Mouse (Mus musculus) midbrain, postnatal 0 days (tissue): Measurements from ENCODE around the gene Abhd16a. TPM values are rescaled to one million over a fixed set of nuclear protein-coding genes. Genes with fewer than 3 reads are reported as not detected.

Experiments used
- ATAC-seq: fragments of 200-750 bp; cut with Nextera tagmentation; 2 replicates; pipeline ENCODE4 v1.8.0; 2017; ENCODE audit warnings: moderate number of reproducible peaks, mild to moderate bottlenecking, moderate TSS enrichment, moderate library complexity; ENCODE audit not compliant: low FRiP score
- DNase-seq: peaks from one replicate; pipeline ENCODE4 v3.0.0-alpha.2; 2015; ENCODE audit warnings: low spot score
- H3K27ac ChIP-seq: fragments of 300-500 bp; sonication (generic); 2 replicates; pipeline ENCODE4 v1.5.1; 2014; ENCODE audit warnings: low read depth, mild to moderate bottlenecking, low read length, mixed read lengths
- H3K27me3 ChIP-seq: fragments of 300-500 bp; sonication (generic); 2 replicates; pipeline ENCODE4 v1.6.1; 2014; ENCODE audit warnings: low read length, control low read depth, mixed read lengths; ENCODE audit not compliant: insufficient read depth
- H3K36me3 ChIP-seq: fragments of 300-500 bp; sonication (generic); 2 replicates; pipeline ENCODE4 v1.6.1; 2014; ENCODE audit warnings: low read length, control low read depth, mixed read lengths; ENCODE audit not compliant: insufficient read depth
- H3K4me1 ChIP-seq: fragments of 300-500 bp; sonication (generic); 2 replicates; pipeline ENCODE4 v1.6.1; 2014; ENCODE audit warnings: mild to moderate bottlenecking, control low read depth, antibody characterized with exemption, low read length, mixed read lengths; ENCODE audit not compliant: insufficient read depth
- H3K4me2 ChIP-seq: fragments of 300-500 bp; sonication (generic); 2 replicates; pipeline ENCODE4 v1.6.1; 2014; ENCODE audit warnings: low read depth, mild to moderate bottlenecking, low read length, mixed read lengths; ENCODE audit not compliant: poor library complexity, severe bottlenecking
- H3K4me3 ChIP-seq: fragments of 300-500 bp; sonication (generic); 2 replicates; pipeline ENCODE4 v1.5.1; 2014; ENCODE audit warnings: low read depth, mild to moderate bottlenecking, low read length, moderate library complexity
- H3K9ac ChIP-seq: fragments of 300-500 bp; sonication (generic); replicated peaks from 2 replicates; pipeline ENCODE4 v1.6.1; 2014; ENCODE audit warnings: mild to moderate bottlenecking, low read length, moderate library complexity, mixed read lengths; ENCODE audit not compliant: poor library complexity, severe bottlenecking
- H3K9me3 ChIP-seq: fragments of 300-500 bp; sonication (generic); 2 replicates; pipeline ENCODE4 v1.6.1; 2016; ENCODE audit warnings: low read length, control low read depth
- CTCF ChIP-seq: IDR thresholded peaks from 2 replicates; pipeline ENCODE4 v1.5.1; 2016; ENCODE audit warnings: antibody characterized with exemption, mild to moderate bottlenecking
- WGBS: fragments of 180-500 bp; shearing (Covaris S2); extraction: QIAGEN DNeasy Blood & Tissue Kit; methylation state at CpG from one replicate; pipeline ENCODE4 v1.1.7; 2014; 5-methylcytosine and 5-hydroxymethylcytosine counted together
- polyA plus RNA-seq: library from polyadenylated mRNA; unstranded; fragments of >200 nt; fragmentation: Nextera tagmentation; extraction: Ambion mirVana; gene quantifications from 2 replicates; pipeline ENCODE4 v1.2.1, GENCODE M21; 2015
- total RNA-seq: library from RNA; depleted of rRNA; stranded (reverse); fragments of >200 nt; gene quantifications from 2 replicates; pipeline ENCODE4 v1.2.3, GENCODE M21; 2014; rRNA removed

Abhd16a gene
- total and polyA plus RNA-seq, 2 experiments from 2014 or later, result 98.9 to 122 TPM

DNA sequence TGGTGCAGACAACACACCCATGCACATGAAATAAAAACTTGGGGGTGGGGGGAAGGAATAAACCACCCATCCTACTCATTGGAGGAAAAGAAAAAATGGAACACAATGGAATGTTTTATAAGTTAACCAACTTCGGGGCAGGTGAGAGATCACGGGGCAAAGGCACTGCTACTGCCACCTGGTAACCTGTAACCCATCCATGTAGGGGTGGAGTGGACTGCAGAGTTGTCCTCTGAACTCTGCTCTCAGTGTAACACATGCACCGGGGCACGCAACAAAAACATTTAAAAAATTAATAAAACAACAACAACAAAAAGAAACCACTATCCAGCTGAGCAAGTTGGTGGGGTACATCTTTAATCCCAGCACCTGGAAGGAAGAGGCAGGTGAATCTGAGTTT is 63.1 kb downstream of the Abhd16a start:
- Histone ChIP-seq H3K36me3 (peaks cover 80% of the 10 kb centered on the region), H3K27ac (no peak overlapping the region), H3K27me3 (no peaks in the 10 kb centered on the region), H3K4me3 (no peak overlapping the region), H3K9ac (no peak overlapping the region), H3K9me3 (no peaks in the 10 kb centered on the region), H3K4me2 (no peak overlapping the region), H3K4me1 (no peaks in the 10 kb centered on the region)
- ATAC-seq, result no peak
- no peak for TF ChIP-seq CTCF
- WGBS, result 95% methylated on average over 4 of the region's 4 CpGs
- no peak for DNase-seq

Other genes with a start within 250 kb of the Abhd16a start
Only the 30 nearest of the 44 such genes appear.
- 16.8 and 18.2 TPM in 2 replicates for gene Hspa1b, start 130.0 kb upstream of the Abhd16a start, total RNA-seq
- 0.47 and 0.79 TPM in 2 replicates for gene Hspa1b, start 130.0 kb upstream of the Abhd16a start, polyA plus RNA-seq
- not detected in 2 replicates for gene Gm20481, start 119.4 kb upstream of the Abhd16a start, total RNA-seq
- gene Gm20481, start 119.4 kb upstream of the Abhd16a start, polyA plus RNA-seq, result not detected in 2 replicates
- 34.9 TPM in 2 replicates for gene Hspa1a, start 117.1 kb upstream of the Abhd16a start, total RNA-seq
- 18.2 and 19.8 TPM in 2 replicates for gene Hspa1a, start 117.1 kb upstream of the Abhd16a start, polyA plus RNA-seq
- 1.4 and 1.6 TPM in 2 replicates for gene Hspa1l, start 116.6 kb upstream of the Abhd16a start, total RNA-seq
- 0.73 and 0.81 TPM in 2 replicates for gene Hspa1l, start 116.6 kb upstream of the Abhd16a start, polyA plus RNA-seq
- 17.6 and 35.3 TPM in 2 replicates for gene Lsm2, start 107.4 kb upstream of the Abhd16a start, total RNA-seq
- 93.0 and 94.9 TPM in 2 replicates for gene Lsm2, start 107.4 kb upstream of the Abhd16a start, polyA plus RNA-seq
- 89.0 and 97.8 TPM in 2 replicates for gene Vars, start 88.3 kb upstream of the Abhd16a start, total RNA-seq
- 39.7 and 40.9 TPM in 2 replicates for gene Vars, start 88.3 kb upstream of the Abhd16a start, polyA plus RNA-seq
- 0.19 and 0.44 TPM in 2 replicates for gene Vwa7, start 72.7 kb upstream of the Abhd16a start, total RNA-seq
- 0.06 and 0.14 TPM in 2 replicates for gene Vwa7, start 72.7 kb upstream of the Abhd16a start, polyA plus RNA-seq
- gene Sapcd1, start 61.2 kb upstream of the Abhd16a start, total RNA-seq, result 0.38 TPM in 1 of 2 replicates, not detected in the other
- gene Sapcd1, start 61.2 kb upstream of the Abhd16a start, polyA plus RNA-seq, result 1.5 and 1.6 TPM in 2 replicates
- 1.7 and 3.8 TPM in 2 replicates for gene Msh5, start 42.5 kb upstream of the Abhd16a start, total RNA-seq
- 1.3 and 1.4 TPM in 2 replicates for gene Msh5, start 42.5 kb upstream of the Abhd16a start, polyA plus RNA-seq
- 28.0 and 33.4 TPM in 2 replicates for gene Clic1, start 39.3 kb upstream of the Abhd16a start, total RNA-seq
- 40.0 and 41.9 TPM in 2 replicates for gene Clic1, start 39.3 kb upstream of the Abhd16a start, polyA plus RNA-seq
- gene Ddah2, start 30.2 kb upstream of the Abhd16a start, total RNA-seq, result 159 and 204 TPM in 2 replicates
- 210 and 213 TPM in 2 replicates for gene Ddah2, start 30.2 kb upstream of the Abhd16a start, polyA plus RNA-seq
- 2.4 TPM in 1 of 2 replicates, not detected in the other for gene Ly6g6c, start 23.9 kb upstream of the Abhd16a start, total RNA-seq
- gene Ly6g6c, start 23.9 kb upstream of the Abhd16a start, polyA plus RNA-seq, result not detected in 2 replicates
- gene Mpig6b, start 23.1 kb upstream of the Abhd16a start, total RNA-seq, result not detected in 2 replicates
- not detected in 2 replicates for gene Mpig6b, start 23.1 kb upstream of the Abhd16a start, polyA plus RNA-seq
- not detected in 2 replicates for gene Ly6g6e, start 12.4 kb upstream of the Abhd16a start, total RNA-seq
- 0.31 TPM in 1 of 2 replicates, not detected in the other for gene Ly6g6e, start 12.4 kb upstream of the Abhd16a start, polyA plus RNA-seq
- 1.4 TPM in 1 of 2 replicates, not detected in the other for gene Ly6g6d, start 11.2 kb upstream of the Abhd16a start, total RNA-seq
- gene Ly6g6d, start 11.2 kb upstream of the Abhd16a start, polyA plus RNA-seq, result 0.98 and 1.1 TPM in 2 replicates
- not detected in 2 replicates for gene Ly6g6f, start 3.7 kb upstream of the Abhd16a start, total RNA-seq
- not detected in 2 replicates for gene Ly6g6f, start 3.7 kb upstream of the Abhd16a start, polyA plus RNA-seq
- not detected in 2 replicates for gene Ly6g5c, start 19.0 kb downstream of the Abhd16a start, total RNA-seq
- gene Ly6g5c, start 19.0 kb downstream of the Abhd16a start, polyA plus RNA-seq, result not detected in 2 replicates
- 0.99 and 3.7 TPM in 2 replicates for gene Ly6g5b, start 26.2 kb downstream of the Abhd16a start, total RNA-seq
- 1.3 and 1.8 TPM in 2 replicates for gene Ly6g5b, start 26.2 kb downstream of the Abhd16a start, polyA plus RNA-seq
- gene Gpank1, start 32.2 kb downstream of the Abhd16a start, total RNA-seq, result 11.7 and 17.0 TPM in 2 replicates
- 20.2 and 21.0 TPM in 2 replicates for gene Gpank1, start 32.2 kb downstream of the Abhd16a start, polyA plus RNA-seq
- gene Csnk2b, start 32.8 kb downstream of the Abhd16a start, total RNA-seq, result 245 and 287 TPM in 2 replicates
- 325 and 332 TPM in 2 replicates for gene Csnk2b, start 32.8 kb downstream of the Abhd16a start, polyA plus RNA-seq
- 10.7 and 28.0 TPM in 2 replicates for gene D17H6S53E, start 37.1 kb downstream of the Abhd16a start, total RNA-seq
- gene D17H6S53E, start 37.1 kb downstream of the Abhd16a start, polyA plus RNA-seq, result 9.6 and 10.3 TPM in 2 replicates
- gene Apom, start 42.8 kb downstream of the Abhd16a start, total RNA-seq, result 0.44 TPM in 1 of 2 replicates, not detected in the other
- gene Apom, start 42.8 kb downstream of the Abhd16a start, polyA plus RNA-seq, result 0.22 TPM in 1 of 2 replicates, not detected in the other
- gene Bag6, start 45.9 kb downstream of the Abhd16a start, total RNA-seq, result 330 and 339 TPM in 2 replicates
- gene Bag6, start 45.9 kb downstream of the Abhd16a start, polyA plus RNA-seq, result 62.3 and 68.9 TPM in 2 replicates
- 193 and 230 TPM in 2 replicates for gene Prrc2a, start 75.6 kb downstream of the Abhd16a start, total RNA-seq
- 85.7 and 88.0 TPM in 2 replicates for gene Prrc2a, start 75.6 kb downstream of the Abhd16a start, polyA plus RNA-seq
- gene Aif1, start 86.8 kb downstream of the Abhd16a start, total RNA-seq, result 1.8 and 4.1 TPM in 2 replicates
- 9.2 and 9.5 TPM in 2 replicates for gene Aif1, start 86.8 kb downstream of the Abhd16a start, polyA plus RNA-seq
- 5.9 and 26.7 TPM in 2 replicates for gene Lst1, start 99.2 kb downstream of the Abhd16a start, total RNA-seq
- gene Lst1, start 99.2 kb downstream of the Abhd16a start, polyA plus RNA-seq, result 7.8 and 12.0 TPM in 2 replicates
- 1.4 and 2.1 TPM in 2 replicates for gene Ltb, start 105.2 kb downstream of the Abhd16a start, total RNA-seq
- 1.0 and 1.6 TPM in 2 replicates for gene Ltb, start 105.2 kb downstream of the Abhd16a start, polyA plus RNA-seq
- not detected in 2 replicates for gene Tnf, start 112.7 kb downstream of the Abhd16a start, total RNA-seq
- 0.09 TPM in 1 of 2 replicates, not detected in the other for gene Tnf, start 112.7 kb downstream of the Abhd16a start, polyA plus RNA-seq
- gene Lta, start 116.1 kb downstream of the Abhd16a start, total RNA-seq, result 0.49 and 1.2 TPM in 2 replicates
- 0.98 and 1.2 TPM in 2 replicates for gene Lta, start 116.1 kb downstream of the Abhd16a start, polyA plus RNA-seq
- not detected in 2 replicates for gene Gm16181, start 131.6 kb downstream of the Abhd16a start, total RNA-seq
- gene Gm16181, start 131.6 kb downstream of the Abhd16a start, polyA plus RNA-seq, result 0.33 TPM in 1 of 2 replicates, not detected in the other